Mouse (Mus musculus) embryonic facial prominence, embryonic 10.5 days (tissue): Measurements from ENCODE around the gene Anapc2. TPM values are rescaled to one million over a fixed set of nuclear protein-coding genes. Genes with fewer than 3 reads are reported as not detected.

Experiments
- DNase-seq: peaks from one replicate; pipeline ENCODE4 v3.0.0-alpha.2; 2017; ENCODE audit warnings: low spot score
- H3K27ac ChIP-seq: fragments of 300-500 bp; sonication (generic); replicated peaks from 2 replicates; pipeline ENCODE4 v1.5.1; 2016; ENCODE audit warnings: mild to moderate bottlenecking
- H3K27me3 ChIP-seq: fragments of 300-500 bp; sonication (generic); replicated peaks from 2 replicates; pipeline ENCODE4 v1.6.1; 2016; ENCODE audit warnings: low read depth, mild to moderate bottlenecking; ENCODE audit not compliant: poor library complexity, severe bottlenecking
- H3K36me3 ChIP-seq: fragments of 300-500 bp; sonication (generic); replicated peaks from 2 replicates; pipeline ENCODE4 v1.6.1; 2016; ENCODE audit warnings: mild to moderate bottlenecking, moderate library complexity
- H3K4me1 ChIP-seq: fragments of 300-500 bp; sonication (generic); 2 replicates; pipeline ENCODE4 v1.6.1; 2016
- H3K4me3 ChIP-seq: fragments of 300-500 bp; sonication (generic); 2 replicates; pipeline ENCODE4 v1.5.1; 2016; ENCODE audit warnings: mild to moderate bottlenecking, moderate library complexity
- H3K9me3 ChIP-seq: fragments of 300-500 bp; sonication (generic); 2 replicates; pipeline ENCODE4 v1.6.1; 2016; ENCODE audit warnings: mild to moderate bottlenecking
- WGBS: fragments of 180-500 bp; shearing (Covaris S2); methylation state at CpG from one replicate; pipeline ENCODE4 v1.1.7; 2016; 5-methylcytosine and 5-hydroxymethylcytosine counted together
- polyA plus RNA-seq: library from polyadenylated mRNA; unstranded; fragments of >200 nt; fragmentation: Nextera tagmentation; extraction: Ambion mirVana; gene quantifications from 2 replicates; pipeline ENCODE4 v1.2.1, GENCODE M21; 2016

Gene Anapc2
- polyA plus RNA-seq, 1 experiment from 2014 or later, result 147 TPM

GRCm38 (mm10) chr2:25263623-25264285 lies 8.5 kb upstream of the Anapc2 start:
- peaks cover 28% of the 10 kb centered on the region for H3K27me3 ChIP-seq
- peaks cover 20% of the 10 kb centered on the region for H3K36me3 ChIP-seq
- peak overlapping the region; percentile 85 for H3K4me3 ChIP-seq
- H3K9me3 ChIP-seq, result no peaks in the 10 kb centered on the region
- H3K27ac ChIP-seq, result no peak overlapping the region
- 19% methylated on average over 12 of the region's 12 CpGs for WGBS
- H3K4me1 ChIP-seq, result peaks cover 52% of the 10 kb centered on the region
- DNase-seq, result no peak

GRCm38 (mm10) chr2:25264286-25264660 lies 8.0 kb upstream of the Anapc2 start:
- Histone ChIP-seq H3K27ac (no peak overlapping the region), H3K36me3 (peaks cover 25% of the 10 kb centered on the region), H3K4me3 (peak overlapping the region; percentile 85), H3K9me3 (no peaks in the 10 kb centered on the region), H3K4me1 (peaks cover 52% of the 10 kb centered on the region), H3K27me3 (peaks cover 28% of the 10 kb centered on the region)
- WGBS, result 78% methylated on average over 5 of the region's 5 CpGs
- DNase-seq, result no peak

- peaks cover 52% of the 10 kb centered on the region for H3K4me1 ChIP-seq
- H3K36me3 ChIP-seq, result peaks cover 31% of the 10 kb centered on the region
- 73% methylated on average over 3 of the region's 3 CpGs for WGBS
- H3K27ac ChIP-seq, result no peak overlapping the region
- H3K27me3 ChIP-seq, result peaks cover 28% of the 10 kb centered on the region
- peak overlapping the region; percentile 29; the same call in 1 of the 2 replicates for H3K4me3 ChIP-seq
- no peak for DNase-seq
- H3K9me3 ChIP-seq, result no peaks in the 10 kb centered on the region
Observed at GRCm38 (mm10) chr2:25264851-25265250, 7.4 kb upstream of the Anapc2 start.

GRCm38 (mm10) chr2:25265897-25266656 lies 6.2 kb upstream of the Anapc2 start:
- Histone ChIP-seq H3K9me3 (no peaks in the 10 kb centered on the region), H3K27ac (no peak overlapping the region), H3K4me3 (peak overlapping the region; percentile 19; the same call in 1 of the 2 replicates), H3K27me3 (peaks cover 28% of the 10 kb centered on the region), H3K36me3 (peaks cover 43% of the 10 kb centered on the region), H3K4me1 (peaks cover 55% of the 10 kb centered on the region)
- DNase-seq, result no peak
- 66% methylated on average over 6 of the region's 6 CpGs for WGBS

- Histone ChIP-seq H3K4me1 (peaks cover 60% of the 10 kb centered on the region), H3K27ac (no peak overlapping the region), H3K4me3 (peak overlapping the region; percentile 12; the same call in 1 of the 2 replicates), H3K9me3 (no peaks in the 10 kb centered on the region), H3K36me3 (peaks cover 45% of the 10 kb centered on the region), H3K27me3 (peaks cover 28% of the 10 kb centered on the region)
- no peak for DNase-seq
- WGBS, result 72% methylated on average over 2 of the region's 2 CpGs
Observed at GRCm38 (mm10) chr2:25266720-25267119, 5.6 kb upstream of the Anapc2 start.

GRCm38 (mm10) chr2:25267241-25267640 lies 5.0 kb upstream of the Anapc2 start:
- peaks cover 28% of the 10 kb centered on the region for H3K27me3 ChIP-seq
- no peak overlapping the region for H3K27ac ChIP-seq
- peaks cover 55% of the 10 kb centered on the region for H3K4me1 ChIP-seq
- 0 out of 2 replicates have a peak overlapping the region, but pooled peaks have one; percentile 12 for H3K4me3 ChIP-seq
- DNase-seq, result no peak
- no peaks in the 10 kb centered on the region for H3K9me3 ChIP-seq
- H3K36me3 ChIP-seq, result peaks cover 45% of the 10 kb centered on the region

GRCm38 (mm10) chr2:25267746-25268309 lies 4.5 kb upstream of the Anapc2 start:
- no peak for DNase-seq
- Histone ChIP-seq H3K36me3 (peaks cover 45% of the 10 kb centered on the region), H3K4me1 (peaks cover 56% of the 10 kb centered on the region)

GRCm38 (mm10) chr2:25272515-25272914 lies 237 bp downstream of the Anapc2 start:
- Histone ChIP-seq H3K4me3 (peak overlapping the region; percentile 98), H3K27ac (peak overlapping the region; percentile 88), H3K9me3 (no peaks in the 10 kb centered on the region), H3K27me3 (no peaks in the 10 kb centered on the region), H3K4me1 (peaks cover 26% of the 10 kb centered on the region), H3K36me3 (peaks cover 81% of the 10 kb centered on the region)
- no peak for DNase-seq
- WGBS, result under 1% methylated on average over 29 of the region's 29 CpGs

More at GRCm38 (mm10) chr2:25267746-25268309, 4.5 kb upstream of the Anapc2 start:
- 72% methylated on average over 4 of the region's 4 CpGs for WGBS
- H3K27me3 ChIP-seq, result peaks cover 25% of the 10 kb centered on the region
- no peak overlapping the region for H3K27ac ChIP-seq
- no peaks in the 10 kb centered on the region for H3K9me3 ChIP-seq
- 0 out of 2 replicates have a peak overlapping the region, but pooled peaks have one; percentile 13 for H3K4me3 ChIP-seq

- peaks cover 82% of the 10 kb centered on the region for H3K36me3 ChIP-seq
- H3K9me3 ChIP-seq, result no peaks in the 10 kb centered on the region
- peak overlapping the region; percentile 88 for H3K27ac ChIP-seq
- DNase-seq, result no peak
- 41% methylated on average over 16 of the region's 16 CpGs for WGBS
- H3K4me3 ChIP-seq, result peak overlapping the region; percentile 98
- H3K4me1 ChIP-seq, result peaks cover 26% of the 10 kb centered on the region
- no peaks in the 10 kb centered on the region for H3K27me3 ChIP-seq
Observed at GRCm38 (mm10) chr2:25273010-25273409, 732 bp downstream of the Anapc2 start.

GRCm38 (mm10) chr2:25278928-25279882 lies 6.9 kb downstream of the Anapc2 start:
- DNase-seq, result peak; percentile 81
- Histone ChIP-seq H3K27ac (no peak overlapping the region), H3K27me3 (no peaks in the 10 kb centered on the region), H3K9me3 (no peaks in the 10 kb centered on the region), H3K4me1 (no peaks in the 10 kb centered on the region), H3K4me3 (no peak overlapping the region), H3K36me3 (peaks cover 99% of the 10 kb centered on the region)
- 64% methylated on average over 13 of the region's 13 CpGs for WGBS

GRCm38 (mm10) chr2:25285551-25285950 lies 13.3 kb downstream of the Anapc2 start:
- H3K36me3 ChIP-seq, result peaks cover 61% of the 10 kb centered on the region
- no peak overlapping the region for H3K4me3 ChIP-seq
- H3K27me3 ChIP-seq, result peaks cover 43% of the 10 kb centered on the region
- no peak overlapping the region for H3K27ac ChIP-seq
- H3K9me3 ChIP-seq, result no peaks in the 10 kb centered on the region
- peaks cover 10% of the 10 kb centered on the region for H3K4me1 ChIP-seq
- 88% methylated on average over 2 of the region's 2 CpGs for WGBS
- DNase-seq, result no peak

GRCm38 (mm10) chr2:25286314-25286713 lies 14.0 kb downstream of the Anapc2 start:
- Histone ChIP-seq H3K27me3 (peaks cover 51% of the 10 kb centered on the region), H3K4me1 (peaks cover 17% of the 10 kb centered on the region), H3K9me3 (no peaks in the 10 kb centered on the region), H3K27ac (no peak overlapping the region), H3K4me3 (no peak overlapping the region), H3K36me3 (peaks cover 53% of the 10 kb centered on the region)
- WGBS, result 73% methylated on average over 1 of the region's 1 CpGs
- DNase-seq, result no peak
